Mouse (Mus musculus): ENCODE results near the gene Snx8. TPM values are rescaled to one million over a fixed set of nuclear protein-coding genes. Genes with fewer than 3 reads are reported as not detected.

Gene Snx8
- polyA plus RNA-seq, 1 experiment from 2014 or later = 17.3 TPM

GRCm38 (mm10) chr5:140359930-140360674, 29.0 kb downstream of the Snx8 start:
- Histone ChIP-seq H3K9ac (no peak overlapping the region), H3K36me3 (peaks cover 11% of the 10 kb centered on the region), H3K4me2 (no peak overlapping the region), H3K27me3 (replicated peaks) (no peaks in the 10 kb centered on the region), H3K4me1 (no peaks in the 10 kb centered on the region), H3K9me3 (no peaks in the 10 kb centered on the region), H3K27ac (no peak overlapping the region), H3K4me3 (replicated peaks) (no peak overlapping the region)
- no peak for ATAC-seq (ENCODE audit: insufficient read depth, low FRiP score, low read depth)
- WGBS = 76% methylated on average over 14 of the region's 14 CpGs

GRCm38 (mm10) chr5:140357466-140357865, 31.6 kb downstream of the Snx8 start:
- no peak overlapping the region for H3K9ac ChIP-seq
- no peaks in the 10 kb centered on the region for H3K4me1 ChIP-seq
- H3K36me3 ChIP-seq = peaks cover 21% of the 10 kb centered on the region
- 77% methylated on average over 3 of the region's 3 CpGs for WGBS
- H3K4me2 ChIP-seq = no peak overlapping the region
- no peak for ATAC-seq (ENCODE audit: insufficient read depth, low FRiP score, low read depth)
- no peak overlapping the region for H3K4me3 ChIP-seq (replicated peaks)
- no peak overlapping the region for H3K27ac ChIP-seq
- H3K9me3 ChIP-seq = no peaks in the 10 kb centered on the region
- H3K27me3 ChIP-seq (replicated peaks) = no peaks in the 10 kb centered on the region

GRCm38 (mm10) chr5:140355934-140356333, 33.1 kb downstream of the Snx8 start:
- Histone ChIP-seq H3K9me3 (no peaks in the 10 kb centered on the region), H3K27me3 (replicated peaks) (no peaks in the 10 kb centered on the region), H3K4me2 (no peak overlapping the region), H3K9ac (no peak overlapping the region), H3K4me3 (replicated peaks) (no peak overlapping the region), H3K4me1 (no peaks in the 10 kb centered on the region), H3K36me3 (peaks cover 33% of the 10 kb centered on the region), H3K27ac (no peak overlapping the region)
- 80% methylated on average over 11 of the region's 11 CpGs for WGBS
- ATAC-seq (ENCODE audit: insufficient read depth, low FRiP score, low read depth) = no peak

- ATAC-seq (ENCODE audit: insufficient read depth, low FRiP score, low read depth) = no peak
- no peaks in the 10 kb centered on the region for H3K27me3 ChIP-seq (replicated peaks)
- no peaks in the 10 kb centered on the region for H3K9me3 ChIP-seq
- no peak overlapping the region for H3K4me3 ChIP-seq (replicated peaks)
- 96% methylated on average over 6 of the region's 6 CpGs for WGBS
- peaks cover 25% of the 10 kb centered on the region; the same call in 1 of the 2 replicates for H3K36me3 ChIP-seq
- no peak overlapping the region for H3K27ac ChIP-seq
- no peak overlapping the region for H3K9ac ChIP-seq
- no peak overlapping the region for H3K4me2 ChIP-seq
- no peaks in the 10 kb centered on the region for H3K4me1 ChIP-seq
These were observed 36.7 kb downstream of the Snx8 start for GRCm38 (mm10) chr5:140352352-140352751.

- ATAC-seq (ENCODE audit: insufficient read depth, low FRiP score, low read depth) = no peak
These were observed 38.1 kb downstream of the Snx8 start for GRCm38 (mm10) chr5:140350731-140351497.

GRCm38 (mm10) chr5:140349882-140350281, 39.2 kb downstream of the Snx8 start:
- Histone ChIP-seq H3K27ac (no peak overlapping the region), H3K4me2 (no peak overlapping the region), H3K36me3 (peaks cover 30% of the 10 kb centered on the region), H3K9ac (no peak overlapping the region), H3K4me3 (replicated peaks) (no peak overlapping the region), H3K27me3 (replicated peaks) (no peaks in the 10 kb centered on the region), H3K9me3 (no peaks in the 10 kb centered on the region), H3K4me1 (no peaks in the 10 kb centered on the region)
- ATAC-seq (ENCODE audit: insufficient read depth, low FRiP score, low read depth) = no peak
- WGBS = 97% methylated on average over 9 of the region's 9 CpGs

More at GRCm38 (mm10) chr5:140350731-140351497, 38.1 kb downstream of the Snx8 start:
- Histone ChIP-seq H3K9ac (no peak overlapping the region), H3K36me3 (peaks cover 24% of the 10 kb centered on the region; the same call in 1 of the 2 replicates), H3K4me3 (replicated peaks) (no peak overlapping the region), H3K27ac (no peak overlapping the region), H3K4me2 (no peak overlapping the region), H3K4me1 (no peaks in the 10 kb centered on the region), H3K9me3 (no peaks in the 10 kb centered on the region), H3K27me3 (replicated peaks) (no peaks in the 10 kb centered on the region)
- WGBS = 91% methylated on average over 8 of the region's 8 CpGs

- no peaks in the 10 kb centered on the region for H3K9me3 ChIP-seq
- no peaks in the 10 kb centered on the region for H3K27me3 ChIP-seq (replicated peaks)
- no peak overlapping the region for H3K4me2 ChIP-seq
- H3K36me3 ChIP-seq = peaks cover 15% of the 10 kb centered on the region; the same call in 1 of the 2 replicates
- no peak overlapping the region for H3K27ac ChIP-seq
- H3K4me1 ChIP-seq = no peaks in the 10 kb centered on the region
- ATAC-seq (ENCODE audit: insufficient read depth, low FRiP score, low read depth) = no peak
- no peak overlapping the region for H3K9ac ChIP-seq
- H3K4me3 ChIP-seq (replicated peaks) = no peak overlapping the region
- 80% methylated on average over 1 of the region's 1 CpGs for WGBS
These were observed 43.0 kb downstream of the Snx8 start for GRCm38 (mm10) chr5:140346050-140346449.

- peaks cover 17% of the 10 kb centered on the region; the same call in 1 of the 2 replicates for H3K36me3 ChIP-seq
- H3K27me3 ChIP-seq (replicated peaks) = no peaks in the 10 kb centered on the region
- 88% methylated on average over 4 of the region's 4 CpGs for WGBS
- no peak for ATAC-seq (ENCODE audit: insufficient read depth, low FRiP score, low read depth)
- H3K9me3 ChIP-seq = no peaks in the 10 kb centered on the region
- no peak overlapping the region for H3K4me3 ChIP-seq (replicated peaks)
- H3K4me2 ChIP-seq = no peak overlapping the region
- no peaks in the 10 kb centered on the region for H3K4me1 ChIP-seq
- H3K27ac ChIP-seq = no peak overlapping the region
- no peak overlapping the region for H3K9ac ChIP-seq
These were observed 43.8 kb downstream of the Snx8 start for GRCm38 (mm10) chr5:140345244-140345643.

- Histone ChIP-seq H3K27ac (no peak overlapping the region), H3K9ac (no peak overlapping the region), H3K9me3 (no peaks in the 10 kb centered on the region), H3K36me3 (peaks cover 22% of the 10 kb centered on the region; the same call in 1 of the 2 replicates), H3K4me1 (no peaks in the 10 kb centered on the region), H3K4me2 (no peak overlapping the region), H3K4me3 (replicated peaks) (no peak overlapping the region), H3K27me3 (replicated peaks) (no peaks in the 10 kb centered on the region)
- no peak for ATAC-seq (ENCODE audit: insufficient read depth, low FRiP score, low read depth)
- WGBS = 86% methylated on average over 4 of the region's 4 CpGs
These were observed 46.2 kb downstream of the Snx8 start for GRCm38 (mm10) chr5:140342880-140343279.

GRCm38 (mm10) chr5:140339836-140340235, 49.2 kb downstream of the Snx8 start:
- ATAC-seq (ENCODE audit: insufficient read depth, low FRiP score, low read depth) = no peak
- no peak overlapping the region for H3K4me3 ChIP-seq (replicated peaks)
- no peaks in the 10 kb centered on the region for H3K9me3 ChIP-seq
- WGBS = 77% methylated on average over 3 of the region's 3 CpGs
- no peaks in the 10 kb centered on the region for H3K27me3 ChIP-seq (replicated peaks)
- H3K4me1 ChIP-seq = no peaks in the 10 kb centered on the region
- H3K36me3 ChIP-seq = peaks cover 16% of the 10 kb centered on the region; the same call in 1 of the 2 replicates
- H3K27ac ChIP-seq = no peak overlapping the region
- H3K4me2 ChIP-seq = no peak overlapping the region
- no peak overlapping the region for H3K9ac ChIP-seq

GRCm38 (mm10) chr5:140338779-140339178, 50.3 kb downstream of the Snx8 start:
- Histone ChIP-seq H3K27ac (no peak overlapping the region), H3K4me1 (no peaks in the 10 kb centered on the region), H3K4me2 (no peak overlapping the region), H3K9ac (no peak overlapping the region), H3K9me3 (no peaks in the 10 kb centered on the region), H3K36me3 (peaks cover 14% of the 10 kb centered on the region; the same call in 1 of the 2 replicates), H3K27me3 (replicated peaks) (no peaks in the 10 kb centered on the region), H3K4me3 (replicated peaks) (no peak overlapping the region)
- ATAC-seq (ENCODE audit: insufficient read depth, low FRiP score, low read depth) = no peak
- 89% methylated on average over 4 of the region's 4 CpGs for WGBS

GRCm38 (mm10) chr5:140336680-140337079, 52.4 kb downstream of the Snx8 start:
- Histone ChIP-seq H3K9me3 (no peaks in the 10 kb centered on the region), H3K4me2 (no peak overlapping the region), H3K27me3 (replicated peaks) (no peaks in the 10 kb centered on the region), H3K27ac (no peak overlapping the region), H3K4me1 (no peaks in the 10 kb centered on the region), H3K36me3 (peaks cover 14% of the 10 kb centered on the region; the same call in 1 of the 2 replicates), H3K9ac (no peak overlapping the region), H3K4me3 (replicated peaks) (no peak overlapping the region)
- WGBS = 76% methylated on average over 1 of the region's 1 CpGs
- no peak for ATAC-seq (ENCODE audit: insufficient read depth, low FRiP score, low read depth)

Data from stomach, embryonic 15.5 days (tissue).